Mouse (Mus musculus) erythroblast, embryonic 14.5 days (primary cell): Measurements from ENCODE around the gene Coa5. TPM values are rescaled to one million over a fixed set of nuclear protein-coding genes. Genes with fewer than 3 reads are reported as not detected.

ENCODE experiments used
- H3K27me3 ChIP-seq: 2 replicates; pipeline ENCODE4 v1.6.1; 2012; ENCODE audit warnings: inconsistent platforms; ENCODE audit not compliant: control insufficient read depth
- H3K36me3 ChIP-seq: 2 replicates; pipeline ENCODE4 v1.6.1; 2012; ENCODE audit warnings: mild to moderate bottlenecking, inconsistent platforms; ENCODE audit not compliant: control insufficient read depth
- H3K4me1 ChIP-seq: 2 replicates; pipeline ENCODE4 v1.6.1; 2012; ENCODE audit warnings: inconsistent platforms; ENCODE audit not compliant: control insufficient read depth
- H3K4me3 ChIP-seq: replicated peaks from 2 replicates; pipeline ENCODE3; 2012; ENCODE audit warnings: moderate library complexity, mild to moderate bottlenecking, inconsistent platforms
- H3K9me3 ChIP-seq: 2 replicates; pipeline ENCODE4 v1.6.1; 2012; ENCODE audit warnings: low read length, inconsistent platforms, mixed read lengths; ENCODE audit not compliant: control insufficient read depth
- GATA1 ChIP-seq: IDR thresholded peaks from 2 replicates; pipeline ENCODE4 v1.6.1; 2012; ENCODE audit warnings: low read length, inconsistent platforms, mixed read lengths
- TAL1 ChIP-seq: IDR thresholded peaks from 3 replicates; pipeline ENCODE4 v1.6.1; 2012; ENCODE audit warnings: low read length, inconsistent platforms, mixed read lengths
- polyA plus RNA-seq: library from polyadenylated mRNA; stranded (reverse); fragments of >175 nt; gene quantifications from 2 replicates; pipeline ENCODE4 v1.2.3, GENCODE M21; 2012

Coa5 gene
- polyA plus RNA-seq, 1 experiment = 0.33 TPM

DNA sequence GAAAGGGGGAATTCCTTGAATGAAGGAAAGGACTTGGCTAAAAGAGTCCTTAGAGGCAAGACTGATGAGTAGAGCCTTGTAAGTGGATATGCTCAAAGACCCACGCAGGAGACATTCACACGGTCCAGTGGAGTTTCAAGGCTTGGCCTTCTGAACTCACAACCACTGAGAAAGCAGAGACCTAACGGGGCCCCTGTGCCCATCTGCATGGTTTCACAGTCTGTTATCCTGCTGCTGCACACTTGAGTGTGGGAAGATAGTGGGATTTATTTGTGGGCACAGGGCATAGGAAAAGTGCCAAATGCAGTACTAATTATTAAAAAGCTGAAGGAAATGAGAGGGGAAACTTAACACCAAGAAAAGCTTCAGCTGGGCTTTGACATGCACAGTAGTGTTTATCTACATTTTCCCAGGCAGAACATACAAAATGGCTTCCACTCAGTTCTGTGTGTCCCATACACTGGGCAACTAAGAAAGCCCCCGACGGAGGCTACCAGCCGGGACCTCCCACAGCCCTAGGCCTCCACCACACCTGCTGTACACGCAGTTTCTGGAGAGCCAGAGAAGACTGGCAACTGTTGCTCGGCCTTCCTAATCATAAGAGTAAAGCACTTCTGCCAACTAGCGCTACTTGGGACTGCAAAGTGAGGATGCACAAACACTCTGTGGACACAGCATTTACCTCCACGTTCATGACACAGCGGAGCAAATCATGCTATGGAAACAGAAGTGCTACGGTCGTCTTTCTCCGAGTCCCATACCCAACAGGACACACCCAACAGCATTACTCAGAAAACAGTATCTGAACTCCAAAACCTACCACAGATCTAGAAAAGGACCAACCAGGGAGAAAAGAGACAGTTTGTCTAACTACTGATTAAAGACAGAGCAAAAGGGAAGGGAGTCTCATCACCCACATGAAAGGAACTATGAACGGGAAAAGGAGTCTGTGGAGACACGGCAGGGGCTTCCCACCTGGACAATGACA is 13.2 kb upstream of the Coa5 start:
- TF ChIP-seq TAL1 (no peak), GATA1 (no peak)
- H3K4me3 ChIP-seq = no peak overlapping the region
- peaks cover 47% of the 10 kb centered on the region for H3K36me3 ChIP-seq
- H3K9me3 ChIP-seq = no peaks in the 10 kb centered on the region
- no peaks in the 10 kb centered on the region for H3K27me3 ChIP-seq
- H3K4me1 ChIP-seq = peaks cover 17% of the 10 kb centered on the region

DNA sequence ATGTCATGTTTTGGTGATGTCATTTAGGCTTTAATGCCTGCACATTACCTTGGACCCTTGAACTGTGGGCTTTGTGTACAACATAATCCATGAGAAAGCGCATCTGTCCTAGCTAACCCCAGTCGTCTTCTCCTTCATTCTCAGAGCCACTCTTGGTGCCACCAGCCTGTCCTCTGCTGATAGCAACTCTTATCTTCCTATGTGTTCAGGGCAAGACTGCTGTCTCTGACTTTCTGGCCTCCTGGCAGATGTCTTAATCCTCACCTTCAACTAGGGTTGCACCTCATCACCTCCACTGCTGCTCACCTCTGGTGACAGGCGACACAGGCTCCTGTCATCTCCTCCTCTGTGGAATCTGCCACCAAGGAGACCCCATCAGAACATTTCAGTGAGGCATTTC is 6.5 kb upstream of the Coa5 start:
- H3K9me3 ChIP-seq = no peaks in the 10 kb centered on the region
- peaks cover 96% of the 10 kb centered on the region for H3K36me3 ChIP-seq
- no peaks in the 10 kb centered on the region for H3K27me3 ChIP-seq
- TF ChIP-seq TAL1 (peak; percentile 72), GATA1 (peak; percentile 51; the same call in 1 of the 2 replicates)
- H3K4me1 ChIP-seq = peaks cover 54% of the 10 kb centered on the region
- H3K4me3 ChIP-seq = peak overlapping the region; percentile 6

DNA sequence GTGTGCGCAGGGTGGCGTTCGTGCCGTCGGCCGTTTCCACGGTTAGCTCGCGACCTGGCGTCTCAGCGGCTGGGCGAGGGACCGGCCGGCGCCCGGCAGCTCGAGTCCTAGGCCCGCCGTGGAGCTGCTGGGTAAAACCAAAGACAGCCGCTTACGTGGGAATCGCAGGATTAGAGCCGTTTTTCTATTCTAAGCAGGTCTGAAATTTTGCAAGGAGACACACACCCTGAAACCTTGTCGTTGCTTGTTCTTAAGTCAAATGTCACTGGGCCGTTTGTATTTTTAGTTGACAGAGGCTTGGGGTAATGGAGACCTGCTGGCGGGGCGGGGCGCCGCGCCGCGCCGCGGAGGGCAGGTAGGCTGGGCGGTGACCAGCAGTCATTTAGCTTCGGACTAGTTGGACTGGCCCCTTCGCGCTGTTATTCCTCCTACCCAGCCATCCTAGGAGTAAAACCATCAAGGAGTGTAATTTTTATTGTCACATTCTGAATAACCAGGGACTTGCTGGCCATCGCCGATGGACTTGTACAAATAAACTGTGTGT is 466 bp upstream of the Coa5 start:
- Histone ChIP-seq H3K27me3 (no peaks in the 10 kb centered on the region), H3K4me3 (peak overlapping the region; percentile 92), H3K4me1 (peaks cover 62% of the 10 kb centered on the region), H3K9me3 (no peaks in the 10 kb centered on the region), H3K36me3 (peaks cover 61% of the 10 kb centered on the region)
- TF ChIP-seq GATA1 (no peak), TAL1 (no peak)

DNA sequence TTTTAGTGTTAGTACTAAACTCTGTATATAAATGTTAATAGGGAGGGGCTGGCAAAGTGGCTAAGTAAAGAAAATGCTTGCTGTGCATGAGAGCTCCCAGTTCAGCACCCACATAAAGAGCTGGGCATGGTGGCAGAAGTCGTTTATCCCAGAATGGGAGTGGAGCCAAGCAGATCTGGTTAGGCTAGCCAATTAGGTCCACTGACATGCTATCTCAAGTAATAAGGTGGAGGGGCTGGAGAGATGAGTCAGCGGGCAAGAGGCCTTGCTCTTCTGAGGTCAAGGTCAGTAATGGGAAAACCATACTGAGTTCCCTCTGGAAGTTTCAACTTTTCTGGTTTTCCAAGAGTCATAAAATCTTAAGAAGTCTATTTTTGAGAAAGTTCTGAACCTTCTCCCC is 992 bp downstream of the Coa5 start:
- peaks cover 56% of the 10 kb centered on the region for H3K36me3 ChIP-seq
- no peaks in the 10 kb centered on the region for H3K27me3 ChIP-seq
- H3K9me3 ChIP-seq = peaks cover 5% of the 10 kb centered on the region
- TF ChIP-seq GATA1 (no peak), TAL1 (no peak)
- peak overlapping the region; percentile 92 for H3K4me3 ChIP-seq
- peaks cover 52% of the 10 kb centered on the region for H3K4me1 ChIP-seq

DNA sequence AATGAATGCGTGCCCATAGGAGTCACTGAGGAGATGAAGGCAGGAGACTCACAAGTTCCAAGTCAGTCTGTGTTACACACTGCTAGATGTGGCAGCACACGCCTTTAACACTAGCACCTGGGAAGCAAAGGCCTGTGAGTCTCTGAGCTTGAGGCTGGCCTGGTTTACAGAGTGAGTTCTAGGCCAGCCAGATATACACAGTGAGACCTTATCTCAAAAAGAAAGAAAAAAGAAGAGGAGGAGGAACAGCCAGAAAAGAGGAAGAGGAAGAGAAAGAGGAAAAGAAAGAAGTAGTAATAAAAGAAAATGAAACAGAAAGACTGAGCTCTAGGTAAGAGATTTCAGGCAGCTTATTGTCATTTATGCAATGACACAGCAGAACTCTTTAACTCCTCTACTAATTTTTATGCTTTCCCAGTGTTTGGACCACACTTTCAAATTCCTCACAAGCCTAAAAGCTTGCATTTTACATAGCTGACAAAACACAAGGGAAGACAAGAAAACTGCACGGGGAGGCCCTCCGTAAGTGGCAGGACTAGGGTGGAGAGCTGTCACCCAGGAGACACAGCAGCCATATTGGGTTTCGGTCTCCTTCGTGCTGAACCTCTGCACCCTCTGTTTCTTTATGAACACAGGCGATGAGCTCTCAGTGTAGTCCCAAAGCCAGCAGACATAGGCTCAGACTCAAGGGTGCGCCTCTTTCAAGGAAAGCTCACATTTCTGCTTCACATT is 2.6 kb downstream of the Coa5 start:
- peaks cover 40% of the 10 kb centered on the region for H3K4me1 ChIP-seq
- H3K4me3 ChIP-seq = no peak overlapping the region
- H3K27me3 ChIP-seq = no peaks in the 10 kb centered on the region
- TF ChIP-seq GATA1 (no peak), TAL1 (no peak)
- peaks cover 41% of the 10 kb centered on the region for H3K36me3 ChIP-seq
- H3K9me3 ChIP-seq = peaks cover 6% of the 10 kb centered on the region

DNA sequence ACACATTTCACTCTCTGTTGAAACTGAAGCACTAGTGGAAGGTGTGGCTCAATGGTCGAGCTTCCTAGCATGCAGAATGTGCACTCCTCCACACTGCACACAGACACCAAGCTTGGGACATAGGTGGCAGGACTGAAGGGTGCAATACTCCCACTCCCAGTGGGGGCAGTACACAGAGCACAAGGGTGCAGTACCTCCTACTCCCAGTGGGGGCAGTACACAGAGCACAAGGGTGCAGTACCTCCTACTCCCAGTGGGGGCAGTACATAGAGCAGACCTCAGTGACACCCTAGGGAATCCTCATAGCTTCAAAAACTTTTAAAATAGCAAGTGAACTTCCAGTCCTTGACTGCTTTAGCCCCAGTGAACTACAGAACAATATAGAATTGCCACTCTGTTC is 10.5 kb downstream of the Coa5 start:
- Histone ChIP-seq H3K36me3 (peaks cover 41% of the 10 kb centered on the region), H3K4me1 (peaks cover 2% of the 10 kb centered on the region), H3K27me3 (no peaks in the 10 kb centered on the region), H3K4me3 (no peak overlapping the region), H3K9me3 (peaks cover 14% of the 10 kb centered on the region)
- TF ChIP-seq TAL1 = no peak
- no peak for TF ChIP-seq GATA1

DNA sequence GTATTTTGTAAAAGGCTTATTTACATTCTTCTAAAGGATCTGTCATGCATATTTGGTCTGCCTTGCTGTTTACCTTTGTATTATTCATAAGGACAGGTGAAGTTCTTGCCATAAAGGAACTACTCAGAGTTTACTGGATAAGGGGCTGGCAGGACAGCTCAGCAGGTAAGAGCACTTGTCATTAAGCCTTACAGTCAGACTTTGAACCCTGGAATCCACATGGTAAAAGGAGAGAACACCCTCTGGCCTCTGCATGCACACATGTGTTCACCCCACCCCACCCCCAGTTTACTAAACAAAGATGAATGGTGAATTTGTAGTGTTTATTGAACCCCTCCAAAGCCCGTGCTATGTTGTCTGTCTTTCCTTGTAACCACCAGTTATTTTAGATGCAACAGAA is 14.5 kb downstream of the Coa5 start:
- no peak overlapping the region for H3K4me3 ChIP-seq
- no peaks in the 10 kb centered on the region for H3K27me3 ChIP-seq
- H3K36me3 ChIP-seq = peaks cover 27% of the 10 kb centered on the region
- peaks cover 8% of the 10 kb centered on the region for H3K9me3 ChIP-seq
- H3K4me1 ChIP-seq = peaks cover 2% of the 10 kb centered on the region
- TF ChIP-seq TAL1 = no peak
- no peak for TF ChIP-seq GATA1

DNA sequence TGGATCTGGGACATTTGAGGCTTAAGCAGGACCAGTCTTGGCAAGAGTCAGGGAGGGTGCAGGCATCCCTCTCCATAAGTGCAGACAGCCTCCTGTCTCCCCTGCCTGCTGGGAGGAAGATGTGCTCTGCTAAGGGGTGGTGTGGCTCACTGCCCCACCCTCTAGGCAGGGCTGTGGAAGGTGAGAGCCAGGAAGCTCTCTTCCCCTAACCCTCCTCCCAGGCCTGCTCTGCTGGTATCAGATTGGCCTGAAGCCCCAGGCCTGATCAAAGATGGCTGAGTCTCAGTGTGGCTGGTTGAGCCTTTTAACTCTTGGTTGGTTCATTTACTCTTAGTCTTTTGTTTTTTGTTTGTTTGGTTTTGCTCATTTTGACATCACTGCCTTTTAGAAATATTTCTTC is 20.3 kb downstream of the Coa5 start:
- TF ChIP-seq GATA1 = no peak
- no peak for TF ChIP-seq TAL1
- peaks cover 1% of the 10 kb centered on the region; the same call in 1 of the 2 replicates for H3K4me1 ChIP-seq
- H3K9me3 ChIP-seq = no peaks in the 10 kb centered on the region
- no peak overlapping the region for H3K4me3 ChIP-seq
- H3K36me3 ChIP-seq = no peaks in the 10 kb centered on the region
- H3K27me3 ChIP-seq = no peaks in the 10 kb centered on the region

DNA sequence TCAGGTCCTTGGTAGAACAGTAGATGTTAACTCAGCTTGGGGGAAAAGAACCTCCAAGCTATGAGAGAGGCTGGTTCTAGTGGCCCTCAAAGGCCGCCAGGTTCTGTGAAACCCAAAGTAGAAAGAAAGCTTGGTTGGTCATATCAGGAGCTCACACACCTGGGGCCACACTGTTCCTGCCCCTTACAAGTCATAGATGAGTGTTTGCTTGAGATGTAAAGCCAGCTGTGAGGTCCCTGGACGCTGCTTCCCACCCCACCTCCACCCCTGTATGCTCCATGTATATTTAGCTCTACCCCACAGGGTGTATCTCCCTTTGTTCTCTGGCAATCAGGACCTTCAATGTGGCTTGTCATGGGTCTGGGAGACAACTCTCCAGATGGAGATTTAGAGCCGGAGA is 21.2 kb downstream of the Coa5 start:
- TF ChIP-seq GATA1 (no peak), TAL1 (no peak)
- no peaks in the 10 kb centered on the region for H3K36me3 ChIP-seq

More for the DNA sequence above, 21.2 kb downstream of the Coa5 start:
- no peaks in the 10 kb centered on the region for H3K9me3 ChIP-seq
- H3K4me1 ChIP-seq = peaks cover 1% of the 10 kb centered on the region; the same call in 1 of the 2 replicates
- no peak overlapping the region for H3K4me3 ChIP-seq
- H3K27me3 ChIP-seq = no peaks in the 10 kb centered on the region
